Mouse (Mus musculus) E14TG2a.4 (cell line): ENCODE measurements around the gene Zfp65.
"Not testable (repeated sequence)": the region's sequence is repeated elsewhere in the genome, so short reads cannot be mapped to it uniquely, and the experiment has no call there.

Experiments
- H3K27me3 ChIP-seq: 2 replicates; pipeline ENCODE4 v1.6.1; 2014; ENCODE audit warnings: low read length, control low read depth; ENCODE audit not compliant: insufficient read depth
- H3K36me3 ChIP-seq: 2 replicates; pipeline ENCODE4 v1.6.1; 2014; ENCODE audit warnings: low read length, control low read depth; ENCODE audit not compliant: insufficient read depth
- H3K4me1 ChIP-seq: replicated peaks from 2 replicates; pipeline ENCODE4 v1.6.1; 2014; ENCODE audit warnings: low read depth, low read length, control low read depth
- H3K4me3 ChIP-seq: replicated peaks from 2 replicates; pipeline ENCODE4 v1.5.1; 2014; ENCODE audit warnings: mild to moderate bottlenecking, low read length
- H3K9me3 ChIP-seq: 2 replicates; pipeline ENCODE4 v1.6.1; 2014; ENCODE audit warnings: low read length, control low read depth
- CTCF ChIP-seq: conservative IDR thresholded peaks from 2 replicates; pipeline ENCODE4 v1.5.1; 2014; ENCODE audit warnings: low read length
- NANOG ChIP-seq: IDR thresholded peaks from 2 replicates; pipeline ENCODE4 v1.6.1; 2014; ENCODE audit warnings: borderline replicate concordance, low read length, mixed read lengths
- POU5F1 ChIP-seq: IDR thresholded peaks from 2 replicates; pipeline ENCODE4 v1.6.1; 2014; ENCODE audit warnings: low read length, borderline replicate concordance

The Zfp65 gene

DNA sequence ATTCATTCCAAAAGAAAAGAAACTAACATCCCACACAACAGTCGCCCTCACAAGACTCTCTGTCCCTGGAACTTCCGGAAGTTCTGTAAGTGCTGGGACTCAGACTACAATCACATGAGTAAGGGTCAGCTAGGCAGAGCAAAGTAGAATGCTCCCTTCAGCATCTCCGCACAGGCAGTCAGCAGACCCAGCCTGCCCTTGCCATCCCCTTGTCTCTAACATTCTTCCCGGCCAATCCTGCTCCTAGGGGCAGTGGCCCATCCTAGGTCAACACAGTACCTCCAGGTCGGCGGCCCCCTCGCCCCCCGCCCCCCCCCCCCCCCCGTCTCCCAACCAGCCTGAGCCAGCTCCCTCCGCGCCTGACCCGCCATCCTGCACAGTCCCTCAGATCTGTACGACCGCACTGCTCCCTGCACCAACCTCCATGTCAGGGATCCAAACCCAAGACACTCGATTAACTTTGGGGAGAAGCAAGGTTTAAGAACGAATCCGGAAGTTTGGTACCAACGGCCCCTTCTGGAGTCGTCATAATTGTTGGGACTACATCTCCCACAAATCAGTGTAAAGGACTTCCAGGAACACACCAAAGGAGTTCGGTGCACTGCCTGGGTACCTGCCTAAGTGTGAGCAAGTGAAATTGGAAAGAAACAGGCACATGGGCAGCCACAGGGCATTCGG lies at the start of gene Zfp65:
TSS of gene Zfp65 (minus strand) at position 533 of the 678 bp plus-strand sequence.
- Histone ChIP-seq H3K4me3 (peak within 1 kb of the TSS; percentile 73), H3K36me3 (no peaks in the 10 kb centered on the region), H3K9me3 (peaks cover 41% of the 10 kb centered on the region), H3K27me3 (no peaks in the 10 kb centered on the region), H3K4me1 (peaks cover 25% of the 10 kb centered on the region)
- TF ChIP-seq CTCF = no peak
- TF ChIP-seq POU5F1 = no peak
- TF ChIP-seq NANOG = no peak

DNA sequence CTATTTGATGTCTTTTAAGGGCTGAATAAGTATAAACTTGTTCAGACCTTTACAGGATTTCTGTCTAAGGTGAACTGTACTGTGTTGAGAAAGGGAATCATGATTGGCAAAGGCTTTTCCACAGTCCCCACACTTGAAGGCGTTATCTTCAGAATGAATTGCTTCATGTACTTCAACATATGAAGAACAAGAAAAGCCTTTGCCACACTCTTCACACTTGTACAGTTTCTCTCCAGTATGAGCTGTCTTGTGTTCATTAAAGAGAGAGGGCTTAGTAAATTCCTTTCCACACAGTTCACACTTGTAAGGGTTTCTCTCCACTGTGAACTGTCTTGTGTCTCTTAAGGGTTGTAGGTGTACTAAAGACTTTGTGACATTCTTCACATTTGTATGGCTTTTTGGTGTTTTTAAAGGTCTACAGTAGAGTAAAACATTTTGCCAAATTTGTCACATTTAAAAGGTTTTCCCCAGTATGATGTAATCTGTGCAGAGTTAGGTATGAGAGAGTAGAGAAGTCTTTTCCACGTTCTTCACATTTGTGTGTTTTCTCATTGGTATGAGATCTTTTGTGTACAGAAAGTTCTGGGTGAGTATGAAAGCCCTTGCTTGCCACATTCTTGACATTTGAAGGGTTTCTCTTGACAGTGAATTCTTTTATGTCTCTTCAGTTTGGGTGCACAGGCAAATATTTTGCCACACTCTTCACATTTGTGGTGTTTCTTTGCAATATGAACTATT lies 34.2 kb upstream of the Zfp65 start:
- no peak overlapping the region for H3K4me3 ChIP-seq
- peaks cover 2% of the 10 kb centered on the region; the same call in 1 of the 2 replicates for H3K4me1 ChIP-seq
- TF ChIP-seq POU5F1 (no peak), CTCF (no peak)
- H3K9me3 ChIP-seq = no peaks in the 10 kb centered on the region
- no peaks in the 10 kb centered on the region for H3K27me3 ChIP-seq
- H3K36me3 ChIP-seq = no peaks in the 10 kb centered on the region

DNA sequence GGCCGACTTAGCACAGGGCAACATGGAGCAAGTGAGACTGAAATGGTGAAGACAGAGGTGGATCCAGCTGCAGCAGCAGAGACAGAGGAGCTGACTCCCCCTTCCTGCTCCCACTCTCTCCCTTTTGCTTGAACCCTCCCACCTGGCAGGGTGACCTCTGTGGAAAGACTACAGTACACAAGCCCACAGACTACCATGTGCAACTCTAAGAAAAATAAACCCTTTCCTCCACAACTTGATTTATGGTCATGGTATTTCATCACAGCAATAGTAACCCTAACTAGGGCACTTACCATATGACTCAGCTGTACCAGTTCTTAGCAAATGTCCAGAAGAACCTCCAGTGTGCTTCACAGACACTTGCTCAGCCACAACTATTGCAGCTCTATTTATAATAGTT lies 31.0 kb upstream of the Zfp65 start:
- H3K4me1 ChIP-seq = peaks cover 10% of the 10 kb centered on the region
- TF ChIP-seq POU5F1 (no peak), NANOG (no peak), CTCF (no peak)
- no peak overlapping the region for H3K4me3 ChIP-seq
- no peaks in the 10 kb centered on the region for H3K27me3 ChIP-seq
- H3K9me3 ChIP-seq = no peaks in the 10 kb centered on the region
- H3K36me3 ChIP-seq = no peaks in the 10 kb centered on the region

DNA sequence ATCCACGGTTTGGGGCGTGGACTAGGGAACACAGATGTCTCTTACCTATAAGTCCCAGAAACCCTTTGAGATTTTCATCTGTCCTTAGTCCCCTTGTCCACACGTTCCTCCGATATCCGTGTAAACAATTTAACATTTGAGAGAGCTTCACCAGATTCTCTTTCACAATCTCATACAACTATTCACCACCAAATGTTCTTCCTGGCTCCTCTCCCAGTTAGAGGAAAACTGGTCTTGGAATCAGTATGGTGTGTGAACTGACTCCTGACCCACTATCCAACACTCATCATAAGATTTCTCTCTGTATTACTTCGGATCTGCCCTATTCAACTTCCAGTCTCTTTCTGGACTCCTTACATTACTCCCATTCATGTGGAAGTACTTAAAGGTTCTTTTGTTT lies 26.8 kb upstream of the Zfp65 start:
- no peak for TF ChIP-seq POU5F1
- no peak for TF ChIP-seq NANOG
- H3K36me3 ChIP-seq = no peaks in the 10 kb centered on the region
- peaks cover 16% of the 10 kb centered on the region for H3K4me1 ChIP-seq
- H3K4me3 ChIP-seq = peak overlapping the region; percentile 80
- no peaks in the 10 kb centered on the region for H3K27me3 ChIP-seq
- H3K9me3 ChIP-seq = no peaks in the 10 kb centered on the region

DNA sequence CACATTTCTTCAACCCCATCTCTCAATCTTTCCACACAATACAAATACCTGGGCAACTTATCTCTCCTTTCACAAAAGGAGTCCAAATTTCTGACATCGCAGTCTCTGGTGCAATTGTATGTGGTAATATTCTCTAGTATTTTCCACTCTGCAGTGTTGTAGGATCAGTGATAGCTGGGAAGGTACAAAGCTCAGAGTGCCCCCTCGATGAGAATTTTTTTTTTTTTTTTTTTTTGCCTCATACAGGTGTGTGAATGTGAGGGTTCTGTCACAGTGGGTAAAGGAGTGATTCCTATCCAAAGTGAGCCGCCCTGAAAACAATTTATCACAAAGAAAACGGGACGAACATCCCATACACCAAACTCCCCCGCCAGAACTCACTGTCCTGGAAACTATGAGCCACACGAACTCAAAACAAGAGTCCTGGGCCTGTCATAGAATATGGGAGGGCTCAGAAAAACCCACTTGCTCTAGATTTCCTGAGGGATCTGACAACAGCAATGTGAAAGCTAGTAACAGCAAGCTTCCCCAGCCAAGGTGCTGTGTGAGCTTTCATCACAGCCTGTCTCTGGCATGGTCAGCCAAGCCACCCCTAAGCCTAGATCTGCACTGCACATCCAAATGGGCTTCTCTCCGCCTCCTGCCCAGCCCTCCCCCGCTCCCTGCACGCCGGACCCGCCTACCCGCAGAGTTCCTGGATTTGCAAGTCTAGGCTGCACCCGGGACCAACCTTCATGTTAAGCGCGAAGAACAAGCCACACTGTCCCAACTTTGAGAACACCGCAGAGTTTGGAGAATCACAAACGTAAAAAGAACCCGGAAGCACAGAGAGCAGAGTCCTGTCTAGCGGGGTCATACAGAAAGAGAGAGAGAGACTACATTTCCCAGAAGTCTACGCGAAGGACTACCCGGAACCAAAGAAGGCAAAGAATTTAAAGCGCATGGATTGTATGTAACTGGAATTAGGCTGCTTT lies 25.6 kb upstream of the Zfp65 start, which contains the start of gene Zfp85:
TSS of gene Zfp85 (minus strand) at position 896 of the 974 bp plus-strand sequence.
- Histone ChIP-seq H3K27me3 (no peaks in the 10 kb centered on the region), H3K4me1 (peaks cover 16% of the 10 kb centered on the region), H3K36me3 (no peaks in the 10 kb centered on the region), H3K4me3 (peak within 1 kb of the TSS; percentile 80), H3K9me3 (no peaks in the 10 kb centered on the region)
- TF ChIP-seq NANOG (no peak), POU5F1 (no peak), CTCF (no peak)

DNA sequence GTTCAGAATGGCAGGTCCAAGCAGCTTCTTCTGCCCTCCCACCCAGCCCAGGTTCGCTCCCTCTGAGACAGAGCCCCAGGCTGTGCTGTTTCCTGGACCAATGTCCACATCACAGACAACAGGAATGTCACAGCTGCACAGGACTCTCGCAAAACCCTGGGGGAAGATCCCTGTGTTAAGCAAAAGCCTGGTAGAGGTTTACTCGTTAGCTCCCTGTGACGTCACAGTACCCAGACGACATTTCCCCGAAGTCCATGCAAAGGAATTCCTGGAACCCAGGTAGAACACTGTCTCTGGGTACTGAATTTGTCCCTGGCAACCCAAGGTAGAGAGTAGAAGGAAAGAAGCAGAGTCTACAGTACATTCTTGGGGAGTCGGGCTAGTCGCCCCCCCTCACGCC lies 14.9 kb upstream of the Zfp65 start:
- Histone ChIP-seq H3K4me1 (peaks cover 27% of the 10 kb centered on the region), H3K4me3 (peak overlapping the region; percentile 71), H3K36me3 (no peaks in the 10 kb centered on the region), H3K27me3 (no peaks in the 10 kb centered on the region), H3K9me3 (peaks cover 21% of the 10 kb centered on the region)
- no peak for TF ChIP-seq POU5F1
- no peak for TF ChIP-seq CTCF
- TF ChIP-seq NANOG = no peak

DNA sequence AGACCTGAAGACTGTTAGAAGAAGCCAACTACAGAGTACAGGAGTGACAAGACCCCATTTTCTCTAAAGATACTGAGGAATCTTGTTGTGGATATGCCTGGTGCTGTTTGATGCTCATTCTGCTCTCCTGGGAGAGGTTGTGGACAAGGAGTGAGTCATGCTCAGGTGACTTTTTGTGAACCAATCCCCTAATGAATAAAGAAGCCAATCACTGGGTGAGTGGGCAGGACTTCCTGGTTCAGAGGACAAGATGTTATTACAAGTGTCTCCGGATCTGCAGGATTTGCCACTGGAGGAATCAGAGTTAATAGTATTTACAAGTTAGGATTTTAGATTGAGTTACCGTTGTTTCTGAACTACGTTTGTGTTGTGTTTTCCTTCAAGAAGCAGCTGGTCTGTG lies 14.0 kb upstream of the Zfp65 start:
- H3K27me3 ChIP-seq = no peaks in the 10 kb centered on the region
- peaks cover 21% of the 10 kb centered on the region for H3K9me3 ChIP-seq
- no peak for TF ChIP-seq NANOG
- no peak for TF ChIP-seq CTCF
- peak overlapping the region; percentile 71 for H3K4me3 ChIP-seq
- no peaks in the 10 kb centered on the region for H3K36me3 ChIP-seq
- peaks cover 27% of the 10 kb centered on the region for H3K4me1 ChIP-seq

DNA sequence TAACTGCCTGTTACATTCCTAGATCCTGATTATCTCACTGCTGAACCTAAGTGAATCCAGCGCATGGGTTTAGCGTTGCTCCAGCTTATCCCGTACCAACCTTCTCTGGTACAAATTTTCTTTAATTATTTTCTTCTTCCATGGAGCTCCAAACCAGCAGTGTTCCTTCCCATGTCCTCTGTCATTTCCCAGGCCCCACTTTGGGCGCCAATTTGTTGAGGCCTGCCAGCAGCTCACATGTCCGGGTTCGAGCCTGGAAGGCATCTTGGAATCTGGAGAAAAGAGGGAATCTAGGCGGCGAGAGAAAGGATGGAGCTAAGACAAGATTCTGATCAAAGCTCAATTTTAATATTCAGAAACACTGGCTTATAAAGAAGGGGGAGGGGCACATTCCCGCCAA lies 5.4 kb upstream of the Zfp65 start:
- H3K9me3 ChIP-seq = peaks cover 61% of the 10 kb centered on the region
- not testable (repeated sequence) for H3K36me3 ChIP-seq, H3K27me3 ChIP-seq, H3K4me1 ChIP-seq, H3K4me3 ChIP-seq

DNA sequence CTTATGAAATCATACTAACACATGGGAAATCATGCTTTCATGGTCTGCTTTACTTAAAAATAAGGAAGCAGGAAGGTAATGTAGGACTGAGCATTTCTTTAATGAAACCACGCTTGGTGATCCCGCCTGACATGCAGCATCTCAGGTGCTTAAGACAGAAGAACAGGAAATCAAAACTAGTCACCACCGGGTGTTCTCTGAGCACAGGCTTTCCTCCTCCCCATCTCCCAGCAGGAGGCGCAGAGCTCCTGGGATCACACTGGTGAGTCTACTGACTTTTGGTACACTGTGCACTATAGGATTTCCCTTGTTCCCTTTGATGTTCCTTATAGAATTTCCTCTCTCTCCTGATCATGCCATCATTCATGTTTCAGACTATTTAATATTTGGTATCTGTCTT lies 468 bp upstream of the Zfp65 start:
- Histone ChIP-seq H3K4me1 (peaks cover 23% of the 10 kb centered on the region), H3K9me3 (peaks cover 47% of the 10 kb centered on the region), H3K4me3 (peak overlapping the region; percentile 73)
- not testable (repeated sequence) for H3K27me3 ChIP-seq, H3K36me3 ChIP-seq
